Mouse (Mus musculus) forebrain, postnatal 0 days (tissue): Measurements from ENCODE around the gene Olfr523. TPM values are rescaled to one million over a fixed set of nuclear protein-coding genes. Genes with fewer than 3 reads are reported as not detected.
A peak's percentile ranks its signal among the peaks of the same experiment; 100 is the strongest.
"Not testable (repeated sequence)": the region's sequence is repeated elsewhere in the genome, so short reads cannot be mapped to it uniquely, and the experiment has no call there.

Experiments
- ATAC-seq: fragments of 200-750 bp; cut with Nextera tagmentation; 2 replicates; pipeline ENCODE4 v1.8.0; 2017; ENCODE audit warnings: mild to moderate bottlenecking, moderate library complexity
- DNase-seq: peaks from one replicate; pipeline ENCODE4 v3.0.0-alpha.2; 2015
- H3K27ac ChIP-seq: fragments of 300-500 bp; sonication (generic); 2 replicates; pipeline ENCODE4 v1.5.1; 2014; ENCODE audit warnings: low read depth, mild to moderate bottlenecking, antibody characterized with exemption, low read length, moderate library complexity, mixed read lengths
- H3K27me3 ChIP-seq: fragments of 300-500 bp; sonication (generic); 2 replicates; pipeline ENCODE4 v1.6.1; 2014; ENCODE audit warnings: mild to moderate bottlenecking, low read length, mixed read lengths; ENCODE audit not compliant: insufficient read depth
- H3K36me3 ChIP-seq: fragments of 300-500 bp; sonication (generic); 2 replicates; pipeline ENCODE4 v1.6.1; 2014; ENCODE audit warnings: mild to moderate bottlenecking, moderate library complexity; ENCODE audit not compliant: insufficient read depth
- H3K4me1 ChIP-seq: fragments of 300-500 bp; sonication (generic); 2 replicates; pipeline ENCODE4 v1.6.1; 2014; ENCODE audit warnings: antibody characterized with exemption; ENCODE audit not compliant: insufficient read depth
- H3K4me2 ChIP-seq: fragments of 300-500 bp; sonication (generic); 2 replicates; pipeline ENCODE4 v1.6.1; 2014; ENCODE audit warnings: low read depth, mild to moderate bottlenecking, moderate library complexity
- H3K4me3 ChIP-seq: fragments of 300-500 bp; sonication (generic); 2 replicates; pipeline ENCODE4 v1.5.1; 2014; ENCODE audit warnings: low read depth, low read length, mixed read lengths
- H3K9ac ChIP-seq: fragments of 300-500 bp; sonication (generic); 2 replicates; pipeline ENCODE4 v1.6.1; 2014; ENCODE audit warnings: mild to moderate bottlenecking
- H3K9me3 ChIP-seq: fragments of 300-500 bp; sonication (generic); 2 replicates; pipeline ENCODE4 v1.6.1; 2016; ENCODE audit warnings: low read length
- CTCF ChIP-seq: sonication (generic); IDR thresholded peaks from 2 replicates; pipeline ENCODE4 v1.5.1; 2016; ENCODE audit warnings: antibody characterized with exemption, control low read depth, low read depth
- WGBS: fragments of 180-500 bp; shearing (Covaris S2); extraction: QIAGEN DNeasy Blood & Tissue Kit; methylation state at CpG from one replicate; pipeline ENCODE4 v1.1.7; 2014; 5-methylcytosine and 5-hydroxymethylcytosine counted together
- polyA plus RNA-seq: library from polyadenylated mRNA; unstranded; fragments of >200 nt; fragmentation: Nextera tagmentation; extraction: Ambion mirVana; gene quantifications from 2 replicates; pipeline ENCODE4 v1.2.1, GENCODE M21; 2015
- total RNA-seq: library from RNA; depleted of rRNA; stranded (reverse); fragments of >200 nt; gene quantifications from 2 replicates; pipeline ENCODE4 v1.2.3, GENCODE M21; 2014; rRNA removed

Gene Olfr523
- total RNA-seq (not detected in 2 replicates), polyA plus RNA-seq (not detected in 2 replicates)

DNA sequence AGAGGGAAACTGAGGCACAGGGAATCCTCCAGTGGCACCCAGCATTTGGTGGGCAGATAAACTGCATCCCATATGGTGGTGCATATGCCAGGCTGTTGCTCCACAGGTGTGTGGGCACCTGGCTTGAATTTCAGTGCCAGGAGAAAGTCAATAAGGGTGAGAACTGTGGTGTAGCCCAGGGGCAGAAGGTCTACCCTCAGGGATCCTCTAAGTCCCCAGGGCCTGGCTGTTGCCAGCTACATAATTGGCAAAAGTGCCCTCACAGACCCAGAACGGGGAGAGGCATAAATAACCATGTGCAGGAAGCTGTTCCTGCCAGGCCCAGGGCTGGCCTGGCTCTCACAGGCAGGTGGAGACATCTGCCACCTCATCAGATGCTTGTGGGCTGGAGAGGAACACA is at the start of gene Olfr523:
TSS of gene Olfr523 (plus strand) at position 282 of the 400 bp plus-strand sequence.
- Histone ChIP-seq H3K4me1 (no peaks in the 10 kb centered on the region), H3K4me3 (no peak within 1 kb of the TSS), H3K4me2 (no peak within 1 kb of the TSS), H3K27me3 (no peaks in the 10 kb centered on the region), H3K9me3 (no peaks in the 10 kb centered on the region), H3K27ac (no peak within 1 kb of the TSS), H3K36me3 (no peaks in the 10 kb centered on the region), H3K9ac (no peak within 1 kb of the TSS)
- TF ChIP-seq CTCF = no peak
- WGBS = 50% methylated on average over 1 of the region's 1 CpGs
- ATAC-seq (no peak), DNase-seq (no peak)

DNA sequence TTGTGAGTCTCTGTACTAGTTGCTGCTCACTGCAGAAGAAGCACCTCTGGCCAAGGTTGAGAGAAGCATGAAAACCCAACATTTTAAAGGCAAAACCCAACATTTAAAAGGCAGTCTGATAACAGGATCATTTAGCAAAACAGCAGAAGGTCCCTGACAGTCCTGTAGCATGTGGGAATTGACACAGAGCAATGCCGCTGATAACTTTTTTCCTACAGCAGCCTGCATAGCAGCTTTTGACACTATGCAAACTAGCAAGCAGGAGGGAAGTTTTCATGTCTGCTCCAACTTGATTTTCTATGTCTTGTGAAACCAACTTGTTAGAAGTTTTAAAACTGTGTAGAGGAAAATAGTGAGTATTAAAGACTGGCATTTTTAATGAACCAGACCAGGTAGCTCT is 48.6 kb upstream of the Olfr523 start:
- H3K27me3 ChIP-seq = no peaks in the 10 kb centered on the region
- no peaks in the 10 kb centered on the region for H3K9me3 ChIP-seq
- 97% methylated on average over 1 of the region's 1 CpGs for WGBS
- H3K9ac ChIP-seq = no peak overlapping the region
- H3K4me2 ChIP-seq = no peak overlapping the region
- 0 out of 2 replicates have a peak, but pooled peaks cover 3% of the 10 kb centered on the region for H3K4me1 ChIP-seq
- no peak for TF ChIP-seq CTCF
- no peaks in the 10 kb centered on the region for H3K36me3 ChIP-seq
- ATAC-seq (no peak), DNase-seq (no peak)
- no peak overlapping the region for H3K27ac ChIP-seq
- no peak overlapping the region for H3K4me3 ChIP-seq

DNA sequence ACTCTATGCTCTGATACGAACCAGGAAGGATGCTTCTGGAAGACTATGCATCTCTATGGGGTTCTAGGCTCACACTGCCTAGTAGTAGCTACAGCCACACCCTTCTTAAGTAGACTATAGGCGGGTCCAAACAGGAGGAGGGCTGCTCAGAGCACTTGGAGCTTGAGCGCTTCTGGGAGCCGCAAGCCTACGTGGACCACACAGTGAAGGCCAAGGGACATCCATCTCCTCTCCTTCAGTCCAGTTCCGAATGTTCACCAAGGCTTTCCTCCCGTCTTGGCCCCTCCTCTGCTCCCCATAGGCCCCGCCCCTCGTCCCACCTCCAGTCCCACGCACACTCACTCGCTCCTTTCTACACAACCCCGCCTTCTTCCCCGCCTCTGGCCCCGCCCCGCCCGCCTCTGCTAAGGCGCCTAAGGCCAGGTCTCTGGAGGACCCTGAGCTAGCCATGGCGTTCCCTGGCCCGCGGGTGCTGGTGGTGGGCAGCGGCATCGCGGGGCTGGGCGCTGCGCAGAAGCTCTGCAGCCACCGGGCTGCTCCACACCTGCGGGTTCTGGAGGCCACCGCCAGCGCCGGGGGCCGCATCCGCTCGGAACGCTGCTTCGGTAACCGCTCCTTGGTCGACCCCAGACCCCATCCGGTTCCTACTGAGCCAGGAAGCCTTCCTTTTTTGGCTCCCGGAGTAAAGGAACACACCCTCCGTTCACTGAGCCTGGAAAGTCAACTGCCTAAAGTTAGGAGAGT is 47.6 kb upstream of the Olfr523 start:
- H3K36me3 ChIP-seq = no peaks in the 10 kb centered on the region
- H3K4me1 ChIP-seq = 0 out of 2 replicates have a peak, but pooled peaks cover 3% of the 10 kb centered on the region
- TF ChIP-seq CTCF = no peak
- ATAC-seq (peak; percentile 97), DNase-seq (peak; percentile 85)
- H3K4me2 ChIP-seq = peak overlapping the region; percentile 88
- no peaks in the 10 kb centered on the region for H3K9me3 ChIP-seq
- H3K27me3 ChIP-seq = no peaks in the 10 kb centered on the region
- H3K4me3 ChIP-seq = peak overlapping the region; percentile 67
- WGBS = under 1% methylated on average over 36 of the region's 40 CpGs
- H3K27ac ChIP-seq = no peak overlapping the region
- H3K9ac ChIP-seq = peak overlapping the region; percentile 71

DNA sequence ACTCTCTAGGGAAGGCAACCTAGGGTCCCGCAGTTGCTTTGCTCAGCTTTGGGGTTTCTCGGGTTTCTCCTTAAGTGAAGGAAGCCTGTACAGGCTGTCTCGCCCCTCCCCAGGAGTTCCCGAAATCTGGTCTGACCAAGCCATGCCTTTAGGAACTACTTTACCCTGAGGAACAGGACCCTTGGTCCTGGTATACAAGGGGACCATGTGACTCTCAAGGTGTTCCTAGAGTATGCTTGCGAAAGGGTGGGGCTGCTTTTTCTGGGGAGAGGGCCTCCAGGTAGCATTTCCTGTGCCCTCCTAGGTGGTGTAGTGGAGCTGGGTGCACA is 47.0 kb upstream of the Olfr523 start:
- Histone ChIP-seq H3K4me1 (0 out of 2 replicates have a peak, but pooled peaks cover 3% of the 10 kb centered on the region), H3K36me3 (no peaks in the 10 kb centered on the region), H3K27ac (no peak overlapping the region), H3K9ac (peak overlapping the region; percentile 71), H3K4me2 (peak overlapping the region; percentile 88), H3K4me3 (peak overlapping the region; percentile 67), H3K27me3 (no peaks in the 10 kb centered on the region), H3K9me3 (no peaks in the 10 kb centered on the region)
- ATAC-seq (no peak), DNase-seq (no peak)
- WGBS = 10% methylated on average over 5 of the region's 5 CpGs
- TF ChIP-seq CTCF = no peak

DNA sequence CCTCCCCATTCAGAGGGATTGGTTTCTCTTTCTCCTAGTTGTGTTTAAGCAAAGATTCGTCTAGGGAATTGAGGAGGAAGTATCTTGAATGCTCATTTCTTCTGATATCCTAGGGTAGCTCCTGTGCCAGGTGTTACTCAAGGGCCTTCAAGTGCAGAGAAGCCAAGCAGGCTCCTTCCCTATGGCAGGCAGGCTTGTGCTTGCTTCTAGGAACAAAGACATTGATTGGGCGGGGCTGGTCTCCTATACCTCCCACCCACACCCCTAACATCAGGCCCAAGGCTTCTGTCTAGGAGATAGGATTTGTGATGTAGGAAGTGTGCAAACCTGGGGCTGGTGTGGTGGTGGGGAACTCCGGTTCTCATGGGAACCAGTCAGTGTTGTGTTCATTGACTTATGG is 46.1 kb upstream of the Olfr523 start:
- whole genome bisulfite sequencing = 80% methylated on average over 3 of the region's 3 CpGs
- ATAC-seq (no peak), DNase-seq (no peak)
- TF ChIP-seq CTCF = no peak
- Histone ChIP-seq H3K36me3 (no peaks in the 10 kb centered on the region), H3K9ac (no peak overlapping the region), H3K27me3 (no peaks in the 10 kb centered on the region), H3K27ac (no peak overlapping the region), H3K4me3 (no peak overlapping the region), H3K4me1 (0 out of 2 replicates have a peak, but pooled peaks cover 3% of the 10 kb centered on the region), H3K9me3 (no peaks in the 10 kb centered on the region), H3K4me2 (no peak overlapping the region)

DNA sequence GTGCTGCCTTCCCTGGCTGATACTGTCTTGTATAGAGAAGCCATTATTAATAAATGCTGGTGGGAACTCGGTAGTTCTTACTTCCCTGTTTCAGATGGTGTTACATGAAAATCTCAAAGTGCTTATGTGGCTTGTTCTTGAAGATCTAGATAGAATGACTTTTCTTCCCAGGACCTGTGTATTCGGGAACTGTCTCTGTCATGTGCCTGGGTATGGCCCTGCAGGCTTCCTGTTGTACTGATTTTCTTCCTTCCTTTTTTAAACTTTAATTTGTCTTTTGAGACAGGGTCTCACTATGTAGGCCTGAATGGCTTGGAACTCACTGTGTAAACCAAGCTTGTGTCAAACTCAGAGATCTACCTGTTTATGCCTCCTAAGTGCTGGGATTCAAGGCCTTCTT is 45.1 kb upstream of the Olfr523 start:
- no peak overlapping the region for H3K9ac ChIP-seq
- no peak for TF ChIP-seq CTCF
- H3K36me3 ChIP-seq = no peaks in the 10 kb centered on the region
- no peak overlapping the region for H3K4me2 ChIP-seq
- H3K27ac ChIP-seq = no peak overlapping the region
- ATAC-seq = no peak
- H3K27me3 ChIP-seq = no peaks in the 10 kb centered on the region
- H3K4me3 ChIP-seq = no peak overlapping the region
- H3K9me3 ChIP-seq = no peaks in the 10 kb centered on the region
- DNase-seq = no peak
- WGBS = 97% methylated on average over 2 of the region's 2 CpGs
- H3K4me1 ChIP-seq = 0 out of 2 replicates have a peak, but pooled peaks cover 3% of the 10 kb centered on the region

DNA sequence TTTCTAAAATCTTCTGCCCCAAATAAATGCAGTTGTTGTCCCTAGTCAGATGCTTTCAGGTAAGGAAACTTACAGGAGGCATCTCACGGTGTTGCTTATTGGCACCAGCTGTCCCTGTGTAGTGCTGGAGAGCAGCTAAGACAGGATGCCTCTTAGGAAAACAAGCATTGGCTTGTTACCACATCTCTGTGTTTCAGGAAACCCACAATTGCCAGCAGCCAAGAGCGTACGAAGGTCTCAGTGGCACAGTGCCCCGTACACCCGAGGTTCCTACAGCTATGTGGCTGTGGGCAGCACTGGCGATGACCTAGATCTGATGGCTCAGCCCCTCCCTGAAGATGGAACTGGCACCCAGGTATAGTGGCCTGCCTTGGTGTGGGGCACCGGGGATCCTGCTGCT is 40.8 kb upstream of the Olfr523 start:
- H3K4me2 ChIP-seq = not testable (repeated sequence)

DNA sequence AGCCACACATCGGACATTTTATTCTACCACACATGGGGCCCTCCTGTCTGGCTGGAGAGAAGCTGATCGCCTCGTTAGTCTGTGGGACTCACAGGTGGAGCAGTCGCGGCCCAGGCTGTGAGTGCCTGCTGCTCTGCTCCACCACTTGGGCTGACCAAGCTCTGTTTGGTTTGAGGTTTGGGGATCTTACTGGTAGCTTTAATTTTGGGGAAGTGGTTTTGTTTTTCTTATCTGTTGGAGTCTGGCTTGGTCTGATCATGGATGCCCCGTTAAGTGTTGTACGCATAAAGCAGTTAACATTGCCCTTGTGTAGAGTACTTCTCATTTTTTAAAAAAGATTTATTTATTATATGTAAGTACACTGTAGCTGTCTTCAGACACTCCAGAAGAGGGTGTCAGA is 39.0 kb upstream of the Olfr523 start:
- H3K9me3 ChIP-seq, H3K27me3 ChIP-seq, H3K36me3 ChIP-seq, H3K4me3 ChIP-seq, H3K4me1 ChIP-seq, H3K4me2 ChIP-seq, H3K9ac ChIP-seq, H3K27ac ChIP-seq, DNase-seq, ATAC-seq: not testable (repeated sequence)
- 93% methylated on average over 5 of the region's 7 CpGs for WGBS

More for the DNA sequence above, 40.8 kb upstream of the Olfr523 start:
- not testable (repeated sequence) for H3K4me1 ChIP-seq, H3K36me3 ChIP-seq, H3K27ac ChIP-seq, H3K9ac ChIP-seq, H3K9me3 ChIP-seq, ATAC-seq, H3K4me3 ChIP-seq, H3K27me3 ChIP-seq, DNase-seq
- WGBS = 91% methylated on average over 7 of the region's 7 CpGs
